Mouse (Mus musculus) bone marrow, adult 2 months (tissue): Measurements from ENCODE around the gene Olfr339. TPM values are rescaled to one million over a fixed set of nuclear protein-coding genes. Genes with fewer than 3 reads are reported as not detected.
"Not testable (repeated sequence)": the region's sequence is repeated elsewhere in the genome, so short reads cannot be mapped to it uniquely, and the experiment has no call there.

Experiments used
- H3K27ac ChIP-seq: fragments of 200-500 bp; 2 replicates; pipeline ENCODE4 v1.5.1; 2012; ENCODE audit warnings: low read depth, mild to moderate bottlenecking, control low read depth, inconsistent platforms, low read length; ENCODE audit not compliant: control insufficient read depth, poor library complexity, insufficient read depth
- H3K4me1 ChIP-seq: fragments of 200-500 bp; 2 replicates; pipeline ENCODE4 v1.6.1; 2011; ENCODE audit warnings: low read length; ENCODE audit not compliant: control insufficient read depth, insufficient read depth
- H3K4me3 ChIP-seq: fragments of 200-500 bp; replicated peaks from 2 replicates; pipeline ENCODE3; 2011; ENCODE audit warnings: mild to moderate bottlenecking, low read depth, low read length, control low read depth; ENCODE audit not compliant: control insufficient read depth
- CTCF ChIP-seq: fragments of 200-500 bp; IDR thresholded peaks from 2 replicates; pipeline ENCODE4 v1.5.1; 2011; ENCODE audit warnings: low read length, control low read depth; ENCODE audit not compliant: control insufficient read depth, insufficient read depth
- POLR2A ChIP-seq: fragments of 200-500 bp; IDR thresholded peaks from 2 replicates; pipeline ENCODE4 v1.6.1; 2011; ENCODE audit warnings: low read depth, mild to moderate bottlenecking, control low read depth, low read length, borderline replicate concordance; ENCODE audit not compliant: control insufficient read depth
- WGBS: fragments of 180-500 bp; shearing (Covaris S2); methylation state at CpG from one replicate; pipeline ENCODE4 v1.1.7; 2018; 5-methylcytosine and 5-hydroxymethylcytosine counted together
- polyA plus RNA-seq: library from polyadenylated mRNA; stranded (reverse); fragments of >200 nt; gene quantifications from 2 replicates; pipeline ENCODE4 v1.2.4, GENCODE M21; 2011; ENCODE audit warnings: low replicate concordance; ENCODE audit not compliant: missing spikeins, insufficient read depth, insufficient read length

The Olfr339 gene
- not detected in 2 replicates for polyA plus RNA-seq

DNA sequence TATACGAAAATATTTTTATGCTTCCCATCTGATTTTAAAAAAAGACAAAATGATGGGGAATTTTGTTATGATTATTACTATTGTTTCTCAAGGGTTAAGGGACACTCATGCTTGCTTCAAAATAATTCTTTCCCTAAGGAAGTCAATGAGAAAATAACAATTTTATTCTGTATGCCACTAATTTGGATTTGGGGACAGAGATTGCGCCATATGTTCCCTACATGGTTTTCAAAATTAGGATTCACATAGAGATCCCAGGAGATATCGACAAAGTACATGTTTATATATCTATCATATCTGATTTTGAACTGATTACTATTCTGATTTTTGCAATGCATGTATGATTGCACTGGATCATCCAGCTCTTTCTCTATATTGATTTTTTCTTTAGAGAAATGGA lies at the start of gene Olfr339:
Gene Olfr339, plus strand, starts transcription at position 301 of the 400 bp plus-strand sequence.
- no peaks in the 10 kb centered on the region for H3K4me1 ChIP-seq
- WGBS = 76% methylated on average over 3 of the region's 3 CpGs
- no peak within 1 kb of the TSS for H3K27ac ChIP-seq
- no peak within 1 kb of the TSS for H3K4me3 ChIP-seq
- TF ChIP-seq POLR2A (no peak), CTCF (no peak)

DNA sequence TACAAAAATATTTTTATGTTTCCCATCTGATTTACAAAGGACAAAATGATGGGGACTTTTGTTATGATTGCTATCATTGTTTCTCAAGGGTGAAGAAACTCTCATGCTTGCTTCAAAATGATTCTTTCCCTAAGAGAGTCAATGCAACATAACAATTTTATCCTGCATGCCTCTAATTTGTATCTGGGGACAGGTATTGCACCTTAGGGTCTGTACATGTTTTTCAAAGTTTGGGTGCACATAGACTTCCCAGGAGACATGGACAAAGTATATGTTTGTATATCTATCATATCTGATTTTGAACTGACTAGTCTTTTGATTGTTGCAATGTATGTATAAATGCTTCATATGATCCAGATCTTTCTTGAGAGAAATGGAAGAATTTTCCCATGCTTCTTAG lies 45.5 kb upstream of the Olfr339 start, which contains the start of gene Olfr338:
Gene Olfr338, plus strand, starts transcription at position 301 of the 400 bp plus-strand sequence.
- H3K4me1 ChIP-seq = no peaks in the 10 kb centered on the region
- H3K4me3 ChIP-seq = no peak within 1 kb of the TSS
- TF ChIP-seq POLR2A = no peak
- H3K27ac ChIP-seq = no peak within 1 kb of the TSS

DNA sequence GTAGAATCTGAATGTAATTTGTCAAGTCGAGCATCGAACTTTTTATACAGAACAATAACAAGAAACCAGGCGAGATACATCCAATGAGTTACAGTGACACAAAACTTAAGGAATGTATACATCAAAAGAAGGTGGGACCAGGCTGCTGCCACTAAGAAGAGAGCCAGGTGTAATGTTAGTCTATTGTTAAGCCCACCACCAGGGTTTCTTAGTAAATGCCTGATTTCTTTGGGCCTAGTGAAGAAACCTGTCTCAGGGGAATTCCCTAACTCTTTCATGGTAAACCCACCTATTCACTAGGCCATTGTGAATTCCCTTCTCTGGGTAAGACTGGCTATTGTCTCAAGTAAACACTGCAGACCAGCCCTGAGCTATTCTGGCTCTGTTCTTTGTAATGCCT lies 3.6 kb upstream of the Olfr339 start:
- H3K4me1 ChIP-seq = not testable (repeated sequence)

DNA sequence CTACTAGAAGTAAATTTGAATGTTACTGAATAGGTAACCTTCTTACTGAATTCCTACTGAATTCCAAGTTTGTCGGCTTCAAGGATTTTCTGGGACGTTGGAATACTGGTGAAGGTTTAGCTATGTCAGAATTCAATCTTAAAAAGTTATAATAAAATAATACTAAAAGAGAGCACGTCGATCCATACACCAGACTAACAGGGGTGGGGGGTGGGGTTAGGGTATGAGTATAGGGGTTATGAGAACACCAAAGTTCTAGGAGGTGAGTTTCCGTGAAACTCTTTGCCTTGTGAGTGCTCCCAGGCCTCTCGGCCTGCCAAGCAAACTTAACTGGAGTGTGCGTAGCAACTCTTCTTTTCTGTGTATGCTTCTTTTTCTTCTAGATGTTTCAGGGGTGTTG lies 3.2 kb upstream of the Olfr339 start:
- not testable (repeated sequence) for H3K4me1 ChIP-seq, H3K27ac ChIP-seq, H3K4me3 ChIP-seq
- WGBS = 80% methylated on average over 7 of the region's 7 CpGs

More for the DNA sequence above, 3.6 kb upstream of the Olfr339 start:
- 66% methylated on average over 3 of the region's 3 CpGs for whole genome bisulfite sequencing
- not testable (repeated sequence) for H3K27ac ChIP-seq, H3K4me3 ChIP-seq

DNA sequence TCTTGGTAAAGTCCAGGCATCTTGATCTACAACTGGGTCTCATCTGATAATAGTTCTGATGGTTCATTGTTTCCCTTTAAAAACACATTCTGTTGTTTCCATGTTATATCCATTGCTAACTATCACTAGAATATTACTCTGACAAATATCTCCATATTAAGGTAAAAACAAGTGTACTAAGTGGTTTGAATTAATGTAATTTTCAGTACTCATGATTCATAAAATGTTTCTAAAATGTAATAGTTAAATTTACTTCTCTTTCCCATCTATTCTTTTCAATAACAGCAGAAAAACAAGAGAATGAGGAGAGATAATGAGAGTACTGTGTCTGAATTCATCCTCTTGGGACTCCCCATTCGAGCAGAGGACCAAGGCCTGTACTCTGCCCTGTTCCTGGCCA lies 33.5 kb downstream of the Olfr339 start, which contains the start of gene Olfr340:
Gene Olfr340, plus strand, starts transcription at position 301 of the 400 bp plus-strand sequence.
- TF ChIP-seq CTCF = no peak
- no peak for TF ChIP-seq POLR2A
- Histone ChIP-seq H3K4me3 (no peak within 1 kb of the TSS), H3K4me1 (no peaks in the 10 kb centered on the region), H3K27ac (no peak within 1 kb of the TSS)
- WGBS = 48% methylated on average over 1 of the region's 1 CpGs

DNA sequence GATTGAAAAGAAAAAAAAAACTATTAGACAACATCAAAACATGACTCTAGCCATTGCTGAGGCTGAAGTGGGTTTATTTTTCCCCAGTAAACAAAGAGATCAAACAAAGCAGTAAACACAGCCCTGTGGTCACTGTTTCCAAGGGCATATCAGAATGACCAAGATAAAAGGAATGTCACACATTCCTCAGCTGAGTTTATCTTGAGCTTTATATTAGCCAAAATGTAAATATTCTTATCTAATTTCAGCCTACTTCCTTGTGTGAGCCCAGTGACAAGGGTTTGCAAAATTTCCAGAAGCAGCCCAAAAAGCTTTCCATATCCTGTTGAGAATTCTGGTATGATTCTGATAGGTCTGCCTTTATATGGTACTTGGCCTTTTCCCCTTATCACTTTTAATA lies 54.9 kb downstream of the Olfr339 start:
- H3K27ac ChIP-seq = no peak overlapping the region
- TF ChIP-seq CTCF = no peak
- no peak for TF ChIP-seq POLR2A
- H3K4me3 ChIP-seq = no peak overlapping the region
- no peaks in the 10 kb centered on the region for H3K4me1 ChIP-seq

Other genes starting within 250 kb of the Olfr339 start
- gene Ptgs1, start 188.5 kb upstream of the Olfr339 start, polyA plus RNA-seq = 33.4 and 88.0 TPM in 2 replicates
- not detected in 2 replicates for gene Olfr338, start 45.4 kb upstream of the Olfr339 start, polyA plus RNA-seq
- not detected in 2 replicates for gene Olfr340, start 33.6 kb downstream of the Olfr339 start, polyA plus RNA-seq
- gene Olfr341, start 63.5 kb downstream of the Olfr339 start, polyA plus RNA-seq = not detected in 2 replicates
- not detected in 2 replicates for gene Olfr342, start 106.1 kb downstream of the Olfr339 start, polyA plus RNA-seq
- gene Olfr344, start 147.7 kb downstream of the Olfr339 start, polyA plus RNA-seq = 0.16 and 0.77 TPM in 2 replicates
- gene Olfr345, start 221.1 kb downstream of the Olfr339 start, polyA plus RNA-seq = not detected in 2 replicates